Mouse (Mus musculus) midbrain, embryonic 13.5 days (tissue): ENCODE measurements around the gene Mgme1. TPM values are rescaled to one million over a fixed set of nuclear protein-coding genes. Genes with fewer than 3 reads are reported as not detected.

ENCODE experiments used
- ATAC-seq: fragments of 200-750 bp; cut with Nextera tagmentation; 2 replicates; pipeline ENCODE4 v1.8.0; 2017; ENCODE audit warnings: mild to moderate bottlenecking, moderate TSS enrichment, moderate library complexity
- H3K27ac ChIP-seq: fragments of 300-500 bp; sonication (generic); 2 replicates; pipeline ENCODE4 v1.5.1; 2015; ENCODE audit warnings: inconsistent platforms, mild to moderate bottlenecking, moderate library complexity
- H3K27me3 ChIP-seq: fragments of 300-500 bp; sonication (generic); 2 replicates; pipeline ENCODE4 v1.6.1; 2015; ENCODE audit warnings: mild to moderate bottlenecking, inconsistent platforms
- H3K36me3 ChIP-seq: fragments of 300-500 bp; sonication (generic); 2 replicates; pipeline ENCODE4 v1.6.1; 2015; ENCODE audit warnings: mild to moderate bottlenecking, inconsistent platforms
- H3K4me1 ChIP-seq: fragments of 300-500 bp; sonication (generic); replicated peaks from 2 replicates; pipeline ENCODE4 v1.6.1; 2015; ENCODE audit warnings: inconsistent platforms
- H3K4me2 ChIP-seq: fragments of 300-500 bp; sonication (generic); replicated peaks from 2 replicates; pipeline ENCODE4 v1.6.1; 2015; ENCODE audit warnings: moderate library complexity, mild to moderate bottlenecking, inconsistent platforms
- H3K4me3 ChIP-seq: fragments of 300-500 bp; sonication (generic); replicated peaks from 2 replicates; pipeline ENCODE4 v1.5.1; 2015; ENCODE audit warnings: mild to moderate bottlenecking, inconsistent platforms
- H3K9ac ChIP-seq: fragments of 300-500 bp; sonication (generic); replicated peaks from 2 replicates; pipeline ENCODE4 v1.6.1; 2015; ENCODE audit warnings: mild to moderate bottlenecking, inconsistent platforms
- H3K9me3 ChIP-seq: fragments of 300-500 bp; sonication (generic); 2 replicates; pipeline ENCODE4 v1.6.1; 2016; ENCODE audit warnings: mild to moderate bottlenecking, inconsistent platforms
- WGBS: fragments of 180-500 bp; shearing (Covaris S2); methylation state at CpG from one replicate; pipeline ENCODE4 v1.1.7; 2015; 5-methylcytosine and 5-hydroxymethylcytosine counted together
- polyA plus RNA-seq: library from polyadenylated mRNA; unstranded; fragments of >200 nt; fragmentation: Nextera tagmentation; extraction: Ambion mirVana; gene quantifications from 2 replicates; pipeline ENCODE4 v1.2.1, GENCODE M21; 2015

The Mgme1 gene
- polyA plus RNA-seq, 1 experiment from 2014 or later = 13.0 TPM

DNA sequence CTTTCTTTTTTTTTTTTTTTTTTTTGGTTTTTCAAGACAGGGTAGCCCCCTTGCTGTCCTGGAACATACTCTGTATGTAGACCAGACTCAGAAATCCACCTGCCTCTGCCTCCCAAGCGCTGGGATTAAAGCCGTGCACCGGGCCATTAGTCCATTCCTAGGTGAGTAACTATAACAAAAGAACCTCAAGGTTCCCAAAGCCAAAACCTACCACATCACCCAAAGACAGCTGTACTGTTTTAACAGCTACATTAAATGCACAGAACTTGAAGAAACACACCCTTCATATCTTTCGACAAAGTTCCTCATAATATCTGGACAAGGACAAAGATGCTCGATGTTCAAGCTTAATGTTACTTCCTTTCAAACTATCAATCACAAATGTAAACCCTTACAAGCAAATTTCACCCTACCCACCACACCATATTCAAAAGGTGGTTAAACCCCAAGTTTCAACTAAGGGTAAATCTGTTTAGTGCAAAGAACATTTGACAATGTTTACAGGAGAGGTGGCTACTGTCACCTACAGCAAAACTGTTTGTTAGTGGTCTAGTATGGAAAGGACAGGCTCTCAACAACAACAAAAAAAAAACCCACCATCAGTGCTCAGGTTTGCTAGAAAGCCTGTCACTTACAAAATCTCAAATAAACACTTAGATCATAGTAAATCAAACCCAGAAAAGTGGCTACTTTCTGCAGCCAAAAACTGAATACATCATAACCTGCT, 3.3 kb upstream of the Mgme1 start:
- Histone ChIP-seq H3K27me3 (no peaks in the 10 kb centered on the region), H3K4me1 (peaks cover 33% of the 10 kb centered on the region), H3K9ac (no peak overlapping the region), H3K9me3 (no peaks in the 10 kb centered on the region), H3K36me3 (no peaks in the 10 kb centered on the region), H3K27ac (no peak overlapping the region), H3K4me3 (no peak overlapping the region), H3K4me2 (peak overlapping the region; percentile 13; the same call in 1 of the 2 replicates)
- no peak for ATAC-seq
- WGBS = 57% methylated on average over 5 of the region's 5 CpGs

DNA sequence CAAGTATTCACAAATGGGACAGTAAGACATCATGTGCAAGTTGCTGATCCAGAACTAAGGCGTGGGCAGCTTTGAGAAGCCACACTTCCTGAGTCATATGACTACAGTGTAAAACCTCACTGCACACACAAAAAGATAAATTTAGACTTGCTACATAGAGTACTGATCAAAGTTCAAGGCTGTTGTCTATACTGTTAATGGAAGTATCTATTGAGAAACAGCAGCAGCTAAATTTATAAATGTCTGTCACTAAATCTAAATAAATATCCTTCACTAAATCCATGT, 2.8 kb upstream of the Mgme1 start:
- Histone ChIP-seq H3K27me3 (no peaks in the 10 kb centered on the region), H3K4me2 (peak overlapping the region; percentile 71; the same call in 1 of the 2 replicates), H3K9ac (no peak overlapping the region), H3K4me3 (no peak overlapping the region), H3K36me3 (no peaks in the 10 kb centered on the region), H3K27ac (no peak overlapping the region), H3K9me3 (no peaks in the 10 kb centered on the region), H3K4me1 (peaks cover 33% of the 10 kb centered on the region)
- WGBS = 55% methylated on average over 1 of the region's 1 CpGs
- no peak for ATAC-seq

DNA sequence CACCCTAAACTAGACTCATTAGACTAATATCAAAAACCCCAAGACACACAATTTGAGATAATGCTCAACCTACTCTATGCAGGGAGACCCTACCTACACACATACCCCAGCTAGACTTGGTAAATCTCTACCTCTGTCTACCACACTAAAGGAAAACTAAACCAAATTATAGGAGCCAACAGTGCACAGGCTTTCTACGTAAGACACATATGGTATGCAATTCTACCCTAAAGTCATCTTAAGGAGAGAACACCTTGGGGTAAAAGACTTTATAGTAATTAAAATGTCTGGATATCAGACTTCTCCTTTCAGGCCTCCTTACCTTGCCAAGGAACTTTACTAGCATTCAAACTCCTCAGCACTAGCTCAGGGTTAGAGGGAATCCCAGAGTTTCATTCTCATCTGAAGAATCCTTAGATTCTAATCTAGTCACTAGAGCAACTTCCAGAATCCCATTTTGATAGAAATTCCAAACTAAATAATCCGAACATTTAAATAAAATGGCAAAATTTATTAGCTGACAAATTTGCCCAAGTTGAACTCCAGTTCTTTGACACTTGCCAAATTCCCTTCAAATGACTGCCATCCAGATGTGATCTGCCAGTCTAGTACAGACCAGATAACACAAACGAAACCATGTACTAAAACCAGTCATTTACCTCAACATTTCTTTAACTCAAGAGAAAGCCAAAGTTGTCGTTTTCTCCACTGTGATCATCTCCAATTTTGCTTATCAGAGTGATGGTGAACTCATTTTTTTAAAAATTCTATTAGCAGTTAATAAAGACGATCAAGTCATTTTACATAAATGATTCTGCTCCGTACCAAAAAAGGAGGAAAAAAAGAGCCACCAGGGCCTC, 1.8 kb upstream of the Mgme1 start:
- H3K4me3 ChIP-seq = peak overlapping the region; percentile 92
- H3K36me3 ChIP-seq = no peaks in the 10 kb centered on the region
- no peaks in the 10 kb centered on the region for H3K27me3 ChIP-seq
- 10% methylated on average over 6 of the region's 6 CpGs for WGBS
- H3K9me3 ChIP-seq = no peaks in the 10 kb centered on the region
- peak overlapping the region; percentile 95 for H3K9ac ChIP-seq
- no peak overlapping the region for H3K27ac ChIP-seq
- peaks cover 33% of the 10 kb centered on the region for H3K4me1 ChIP-seq
- H3K4me2 ChIP-seq = peak overlapping the region; percentile 71
- ATAC-seq = no peak

DNA sequence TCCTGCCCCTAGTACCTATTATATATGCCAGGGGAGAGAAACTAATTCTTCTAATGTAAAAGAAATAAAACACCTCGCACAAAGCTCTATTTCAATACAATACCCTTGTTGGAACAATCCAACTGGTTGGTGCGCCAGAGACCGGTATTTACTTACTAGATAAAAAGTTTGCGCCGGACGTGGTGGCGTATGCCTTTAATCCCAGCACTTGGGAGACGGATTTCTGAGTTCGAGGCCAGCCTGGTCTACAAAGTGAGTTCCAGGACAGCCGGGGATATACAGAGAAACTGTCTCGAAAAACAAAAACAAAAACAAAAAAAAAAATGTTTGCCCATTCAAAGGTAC, 1.2 kb upstream of the Mgme1 start:
- no peaks in the 10 kb centered on the region for H3K36me3 ChIP-seq
- no peaks in the 10 kb centered on the region for H3K9me3 ChIP-seq
- H3K4me2 ChIP-seq = peak overlapping the region; percentile 71
- no peak overlapping the region for H3K27ac ChIP-seq
- WGBS = under 1% methylated on average over 11 of the region's 11 CpGs
- no peak for ATAC-seq
- peaks cover 33% of the 10 kb centered on the region for H3K4me1 ChIP-seq
- H3K27me3 ChIP-seq = no peaks in the 10 kb centered on the region
- H3K4me3 ChIP-seq = peak overlapping the region; percentile 92
- H3K9ac ChIP-seq = peak overlapping the region; percentile 95

DNA sequence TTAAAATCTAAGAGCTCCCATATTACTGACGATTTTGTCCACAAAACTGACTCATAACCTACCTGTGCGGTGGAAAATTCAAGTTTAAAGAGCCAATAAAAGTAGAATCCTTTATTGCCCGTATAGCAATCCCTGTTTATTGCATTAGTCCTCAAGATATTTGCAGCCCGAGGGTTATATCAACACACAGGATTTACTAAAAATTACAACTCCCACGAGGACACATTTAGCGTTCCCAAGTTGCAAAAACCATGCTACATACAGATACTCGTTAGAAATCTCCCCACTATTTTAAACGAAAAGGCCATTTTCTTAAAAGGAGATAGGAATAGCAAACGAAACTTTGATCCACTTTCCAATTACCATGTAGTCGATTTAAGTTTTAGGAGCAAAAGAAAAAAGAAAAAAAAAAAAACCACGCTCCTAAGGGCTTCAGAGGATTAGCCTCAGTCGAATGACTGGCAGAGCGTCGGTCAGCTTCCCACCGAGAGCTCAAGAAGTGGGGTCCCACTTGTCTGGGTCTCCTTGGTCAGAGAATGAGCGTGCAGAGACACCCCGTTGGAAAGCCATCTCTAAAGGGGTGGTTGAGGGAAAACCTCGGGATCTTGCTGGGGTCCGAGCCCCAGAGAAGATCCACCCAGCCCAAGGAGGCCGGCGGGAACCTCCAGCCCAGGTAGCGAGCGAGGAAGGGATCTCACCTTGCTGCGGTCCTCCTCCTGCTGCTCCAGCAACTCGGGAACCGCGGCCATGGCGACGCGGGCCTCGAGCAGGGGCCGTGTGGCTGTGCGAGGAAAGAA, 586 bp upstream of the Mgme1 start:
- Histone ChIP-seq H3K9me3 (no peaks in the 10 kb centered on the region), H3K9ac (peak overlapping the region; percentile 95), H3K4me2 (peak overlapping the region; percentile 71), H3K27ac (peak overlapping the region; percentile 90), H3K4me1 (peaks cover 33% of the 10 kb centered on the region), H3K4me3 (peak overlapping the region; percentile 92), H3K27me3 (no peaks in the 10 kb centered on the region), H3K36me3 (no peaks in the 10 kb centered on the region)
- WGBS = under 1% methylated on average over 26 of the region's 33 CpGs
- peak; percentile 29; the same call in 1 of the 2 replicates for ATAC-seq

DNA sequence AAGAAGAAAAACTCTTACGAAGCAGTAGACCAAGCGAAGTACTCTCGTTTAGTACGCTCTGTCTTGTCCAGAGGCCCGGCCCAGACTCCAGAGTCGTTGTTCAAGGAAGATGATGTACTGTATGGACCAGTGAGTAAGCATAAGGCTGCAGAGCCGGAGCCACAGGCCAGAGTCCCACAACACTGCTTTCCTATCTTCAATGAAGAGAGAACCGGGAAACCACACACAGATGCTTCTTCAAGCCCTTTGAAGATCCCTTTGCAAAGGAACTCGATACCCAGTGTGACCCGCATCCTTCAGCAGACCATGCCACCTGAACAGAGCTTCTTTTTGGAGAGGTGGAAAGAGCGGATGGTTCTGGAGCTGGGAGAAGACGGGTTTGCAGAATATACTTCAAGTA, 1.6 kb downstream of the Mgme1 start:
- Histone ChIP-seq H3K27me3 (no peaks in the 10 kb centered on the region), H3K4me3 (no peak overlapping the region), H3K4me2 (no peak overlapping the region), H3K9me3 (no peaks in the 10 kb centered on the region), H3K9ac (no peak overlapping the region), H3K27ac (no peak overlapping the region), H3K4me1 (peaks cover 25% of the 10 kb centered on the region), H3K36me3 (peaks cover 5% of the 10 kb centered on the region)
- WGBS = 91% methylated on average over 12 of the region's 12 CpGs
- no peak for ATAC-seq

DNA sequence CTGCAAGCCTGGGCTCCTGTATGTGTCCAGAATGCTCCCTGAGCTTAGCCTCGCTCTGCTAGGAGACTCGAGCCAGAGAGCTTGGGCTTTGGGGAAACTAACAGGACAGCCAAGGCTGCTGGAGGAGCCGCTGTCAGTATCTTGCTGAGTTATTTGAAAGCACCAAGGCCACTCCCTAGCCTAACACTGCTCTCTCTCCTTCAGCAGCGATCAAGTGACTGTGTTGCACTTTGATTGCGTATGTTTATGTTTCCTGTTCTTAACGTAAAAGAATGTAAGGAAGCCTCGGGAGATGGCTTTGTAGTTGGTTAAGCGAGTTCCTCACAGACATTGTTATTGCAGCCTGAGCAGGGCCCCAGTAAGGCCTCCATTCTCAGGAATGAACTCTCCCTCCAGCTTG, 4.3 kb downstream of the Mgme1 start:
- Histone ChIP-seq H3K9ac (no peak overlapping the region), H3K9me3 (no peaks in the 10 kb centered on the region), H3K27ac (no peak overlapping the region), H3K27me3 (no peaks in the 10 kb centered on the region), H3K4me2 (no peak overlapping the region), H3K36me3 (peaks cover 19% of the 10 kb centered on the region), H3K4me3 (no peak overlapping the region), H3K4me1 (peaks cover under 1% of the 10 kb centered on the region; the same call in 1 of the 2 replicates)
- ATAC-seq = no peak
- WGBS = 76% methylated on average over 8 of the region's 8 CpGs

DNA sequence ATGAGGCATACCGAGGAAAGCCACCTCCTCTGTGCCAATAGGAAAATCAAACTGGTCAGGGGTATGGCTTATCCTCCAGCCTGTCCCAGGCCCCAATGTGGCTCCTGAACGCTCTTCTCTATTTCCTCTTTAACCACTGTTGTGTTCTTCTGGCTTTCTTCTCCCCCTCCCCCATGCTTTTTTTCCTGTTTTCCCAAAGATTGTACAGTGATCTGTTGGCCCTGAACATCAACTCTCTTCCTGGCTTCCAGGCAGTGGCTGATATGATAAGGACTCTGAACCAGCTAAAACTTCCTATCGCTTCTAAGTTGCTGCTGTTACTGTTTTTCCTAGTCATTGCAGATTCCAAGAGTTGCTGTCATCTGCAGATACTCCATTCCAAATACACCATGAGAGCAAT, 6.4 kb downstream of the Mgme1 start:
- Histone ChIP-seq H3K36me3 (peaks cover 22% of the 10 kb centered on the region), H3K27ac (no peak overlapping the region), H3K4me2 (no peak overlapping the region), H3K9ac (no peak overlapping the region), H3K9me3 (no peaks in the 10 kb centered on the region), H3K27me3 (no peaks in the 10 kb centered on the region), H3K4me1 (no peaks in the 10 kb centered on the region), H3K4me3 (no peak overlapping the region)
- 95% methylated on average over 3 of the region's 3 CpGs for WGBS
- ATAC-seq = no peak

DNA sequence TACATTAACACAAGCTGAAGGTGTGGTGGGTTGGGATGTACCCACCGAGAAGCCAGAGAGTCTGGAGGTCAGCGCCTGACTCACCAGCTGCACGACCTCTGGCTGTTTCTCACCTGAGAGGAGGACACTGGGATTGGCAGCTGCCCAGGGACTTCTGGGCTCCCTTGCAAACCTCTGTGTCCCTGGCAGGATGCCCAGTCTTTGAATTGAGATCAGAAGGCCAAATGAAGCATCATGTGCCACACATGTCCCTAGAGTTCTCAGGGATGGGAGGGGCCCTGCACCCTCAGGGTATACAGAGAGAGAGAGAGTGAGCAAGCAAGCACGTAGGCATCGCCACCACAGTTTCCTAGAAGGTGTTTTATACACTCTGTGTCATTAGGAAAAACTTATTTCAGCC, 9.3 kb downstream of the Mgme1 start:
- H3K4me3 ChIP-seq = no peak overlapping the region
- peaks cover 22% of the 10 kb centered on the region for H3K36me3 ChIP-seq
- no peak overlapping the region for H3K27ac ChIP-seq
- H3K9ac ChIP-seq = no peak overlapping the region
- no peaks in the 10 kb centered on the region for H3K4me1 ChIP-seq
- WGBS = 83% methylated on average over 5 of the region's 5 CpGs
- H3K4me2 ChIP-seq = no peak overlapping the region
- no peak for ATAC-seq
- H3K27me3 ChIP-seq = no peaks in the 10 kb centered on the region
- H3K9me3 ChIP-seq = no peaks in the 10 kb centered on the region

DNA sequence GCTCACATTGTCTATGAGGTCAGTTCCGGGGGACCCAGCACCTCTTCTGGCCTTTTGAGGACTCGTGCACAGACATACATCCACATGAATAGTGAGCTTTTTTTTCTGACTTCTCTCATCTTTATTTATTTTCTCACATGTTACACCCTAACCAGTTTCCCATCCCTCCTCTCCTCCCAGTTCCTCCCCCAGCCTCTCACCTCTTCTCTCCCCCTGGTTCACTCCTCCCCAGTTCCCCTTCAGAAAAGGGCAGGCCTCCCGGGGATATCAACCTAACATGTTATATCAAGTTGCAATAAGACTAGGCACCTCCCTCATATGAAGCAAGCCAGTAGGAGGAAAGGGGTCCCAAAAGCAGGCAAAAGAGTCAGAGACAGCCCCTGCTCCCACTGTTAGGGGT, 10.1 kb downstream of the Mgme1 start:
- H3K9me3 ChIP-seq = no peaks in the 10 kb centered on the region
- H3K4me1 ChIP-seq = no peaks in the 10 kb centered on the region
- peaks cover 22% of the 10 kb centered on the region for H3K36me3 ChIP-seq
- WGBS = 81% methylated on average over 3 of the region's 3 CpGs
- H3K4me2 ChIP-seq = no peak overlapping the region
- no peak overlapping the region for H3K9ac ChIP-seq
- no peak overlapping the region for H3K4me3 ChIP-seq
- H3K27me3 ChIP-seq = no peaks in the 10 kb centered on the region
- ATAC-seq = no peak
- no peak overlapping the region for H3K27ac ChIP-seq

DNA sequence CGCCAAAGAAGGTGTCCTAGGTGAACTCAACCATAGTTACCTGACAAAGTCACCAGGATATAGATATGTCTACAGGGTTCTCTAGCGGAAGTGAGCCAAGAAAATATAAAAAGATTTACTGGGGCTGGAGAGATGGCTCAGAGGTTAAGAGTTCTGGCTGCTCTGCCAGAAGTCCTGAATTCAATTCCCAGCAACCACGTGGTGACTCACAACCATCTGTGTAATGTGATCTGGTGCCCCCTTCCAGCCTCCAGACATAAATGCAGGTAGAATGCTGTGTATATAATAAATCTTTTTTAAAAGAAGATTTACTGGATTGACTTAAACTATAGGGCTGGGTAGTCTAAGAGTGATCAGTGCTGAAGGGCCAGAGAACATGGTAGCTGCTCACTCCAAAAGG, 11.0 kb downstream of the Mgme1 start:
- Histone ChIP-seq H3K27me3 (no peaks in the 10 kb centered on the region), H3K4me3 (no peak overlapping the region), H3K36me3 (peaks cover 20% of the 10 kb centered on the region), H3K9ac (no peak overlapping the region), H3K9me3 (no peaks in the 10 kb centered on the region), H3K4me2 (no peak overlapping the region), H3K27ac (no peak overlapping the region), H3K4me1 (no peaks in the 10 kb centered on the region)
- 72% methylated on average over 3 of the region's 3 CpGs for WGBS
- no peak for ATAC-seq

DNA sequence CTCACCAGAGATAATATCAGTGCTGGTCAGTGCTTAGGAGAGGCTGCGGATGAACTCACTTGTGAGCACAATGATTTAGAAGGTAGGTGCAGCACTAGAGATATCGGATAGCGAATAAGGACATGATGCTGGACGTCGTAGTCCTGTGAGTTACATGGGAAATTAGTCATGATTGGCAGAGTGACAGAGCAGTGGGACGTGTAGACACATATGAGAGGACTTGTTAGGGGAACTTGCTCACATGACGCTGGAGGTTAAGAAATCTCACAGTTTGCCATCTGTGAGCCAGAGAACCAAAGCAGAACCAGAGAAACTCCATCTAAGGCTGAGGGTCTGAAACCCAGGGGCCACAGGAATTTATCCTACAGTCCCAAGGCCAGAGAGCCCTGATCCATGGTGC, 19.9 kb downstream of the Mgme1 start:
- Histone ChIP-seq H3K4me1 (no peaks in the 10 kb centered on the region; the same call in 1 of the 2 replicates), H3K27me3 (no peaks in the 10 kb centered on the region), H3K4me3 (no peak overlapping the region), H3K9ac (no peak overlapping the region), H3K27ac (no peak overlapping the region), H3K9me3 (no peaks in the 10 kb centered on the region), H3K36me3 (no peaks in the 10 kb centered on the region), H3K4me2 (no peak overlapping the region)
- WGBS = 94% methylated on average over 7 of the region's 7 CpGs
- no peak for ATAC-seq
